Comparison of ENCODE assay signal across 19 mouse cellular contexts in the genomic region with DNA sequence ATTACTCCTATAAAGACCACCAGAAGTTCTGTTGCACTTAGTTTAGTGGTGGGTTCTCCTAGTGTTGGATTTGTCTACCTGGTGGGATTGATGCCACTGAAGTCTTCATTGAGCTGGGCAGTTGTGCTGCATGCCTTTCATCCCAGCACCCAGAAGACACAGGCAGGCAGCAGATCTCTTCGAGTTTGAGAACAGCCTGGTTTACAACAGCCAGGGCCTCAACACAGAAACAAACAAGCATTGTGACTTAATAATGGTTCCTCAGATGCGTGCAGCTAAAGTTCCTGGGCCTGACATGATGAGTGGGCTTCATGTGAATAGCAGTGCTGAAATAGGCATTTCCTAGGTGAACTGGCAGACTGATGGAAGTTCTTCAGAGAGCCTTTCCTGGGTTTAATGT.
"Had no signal": no experiment of that assay in that cellular context is flagged by ENCODE, and none has a peak within 500 bp of the region (broad histone marks: within the 10 kb centered on the region; RNA-seq: fewer than 3 reads in every experiment).

No protein-coding gene starts in this region.

- H3K27ac ChIP-seq: liver, embryonic 12.5 days; liver, embryonic 14.5 days; macrophage; midbrain, embryonic 12.5 days; midbrain, embryonic 15.5 days; neural tube, embryonic 13.5 days; neural tube, embryonic 15.5 days had no signal

- H3K9me3 ChIP-seq: liver, embryonic 12.5 days; megakaryocyte, embryonic 14.5 days; midbrain, embryonic 12.5 days; midbrain, embryonic 15.5 days; neural tube, embryonic 13.5 days; neural tube, embryonic 15.5 days had no signal

- H3K9ac ChIP-seq: liver, embryonic 12.5 days; liver, embryonic 14.5 days; lung, embryonic 14.5 days; midbrain, embryonic 12.5 days; midbrain, embryonic 15.5 days; neural tube, embryonic 13.5 days; neural tube, embryonic 15.5 days had no signal

- ATAC-seq: liver, embryonic 12.5 days; midbrain, embryonic 15.5 days had no signal

- DNase-seq: lung, adult 18-20 months; lung, embryonic 14.5 days; lung, postnatal 10 days; retina, postnatal 1 day; right cerebral cortex, adult 18-20 months; right cerebral cortex, postnatal 25 days; right cerebral cortex, postnatal 4 days; spleen, adult 18-20 months; thymus, adult 18-20 months; thymus, postnatal 14 days; thymus, postnatal 36 days had no signal

- H3K27me3 ChIP-seq: liver, embryonic 12.5 days; megakaryocyte, embryonic 14.5 days; midbrain, embryonic 12.5 days; midbrain, embryonic 15.5 days; neural tube, embryonic 13.5 days; neural tube, embryonic 15.5 days had no signal

- H3K4me3 ChIP-seq: liver, embryonic 12.5 days; megakaryocyte, embryonic 14.5 days; midbrain, embryonic 12.5 days; midbrain, embryonic 15.5 days; neural tube, embryonic 13.5 days; neural tube, embryonic 15.5 days had no signal

- H3K4me2 ChIP-seq: liver, embryonic 12.5 days; lung, embryonic 14.5 days; midbrain, embryonic 12.5 days; midbrain, embryonic 15.5 days; neural tube, embryonic 13.5 days; neural tube, embryonic 15.5 days had no signal
